Mouse (Mus musculus): ENCODE results near the gene P2rx7. TPM values are rescaled to one million over a fixed set of nuclear protein-coding genes. Genes with fewer than 3 reads are reported as not detected.
"Not testable (repeated sequence)": the region's sequence is repeated elsewhere in the genome, so short reads cannot be mapped to it uniquely, and the experiment has no call there.

P2rx7 gene
- polyA plus RNA-seq, 1 experiment = 18.6 TPM

- no peak for DNase-seq (ENCODE audit: low read depth, low spot score)
- 27% methylated on average over 15 of the region's 15 CpGs for WGBS
Measured at GRCm38 (mm10) chr5:122644111-122644607, 448 bp downstream of the P2rx7 start.

DNA sequence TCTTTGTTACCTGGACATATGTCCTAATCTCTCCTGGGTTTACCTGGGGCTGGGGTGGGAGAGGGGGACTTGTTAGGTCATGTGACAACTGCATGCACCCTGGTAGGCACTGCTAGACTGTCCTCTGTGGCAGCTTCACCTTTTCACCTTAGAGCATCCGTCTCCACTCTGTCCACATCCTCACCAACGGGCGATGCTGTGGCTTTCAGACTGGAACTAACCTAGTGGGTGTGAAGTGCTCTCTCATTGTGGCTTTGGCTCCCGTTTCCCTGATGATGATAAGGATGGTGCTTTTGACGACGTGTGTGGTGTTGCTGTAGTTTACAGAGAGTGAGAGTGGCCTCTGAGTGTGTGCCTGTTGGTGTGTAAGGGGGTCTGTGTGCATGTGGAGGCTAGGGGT lies 1.6 kb downstream of the P2rx7 start:
- no peak for DNase-seq (ENCODE audit: low read depth, low spot score)
- WGBS = 74% methylated on average over 6 of the region's 6 CpGs

DNA sequence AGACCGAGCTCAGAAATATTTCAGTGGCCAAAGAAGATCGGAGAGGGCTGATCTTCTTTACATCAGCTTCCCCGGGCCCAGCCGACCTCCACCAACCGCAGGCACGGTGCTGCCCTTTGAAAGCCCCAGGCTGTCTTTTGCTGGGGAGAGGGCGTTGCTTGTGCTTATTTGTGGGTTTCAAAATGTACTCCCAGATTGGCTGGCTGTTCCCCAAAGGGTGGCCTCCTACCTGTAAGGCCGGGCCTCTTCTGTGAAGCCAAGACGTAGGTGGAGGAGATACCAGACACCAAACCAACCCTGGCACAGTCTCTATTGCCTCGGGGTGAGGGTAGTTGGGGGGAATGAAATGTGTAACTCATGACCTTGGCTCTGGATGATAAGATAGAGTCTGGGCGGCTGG lies 2.3 kb downstream of the P2rx7 start:
- 88% methylated on average over 11 of the region's 11 CpGs for WGBS
- no peak for DNase-seq (ENCODE audit: low read depth, low spot score)

DNA sequence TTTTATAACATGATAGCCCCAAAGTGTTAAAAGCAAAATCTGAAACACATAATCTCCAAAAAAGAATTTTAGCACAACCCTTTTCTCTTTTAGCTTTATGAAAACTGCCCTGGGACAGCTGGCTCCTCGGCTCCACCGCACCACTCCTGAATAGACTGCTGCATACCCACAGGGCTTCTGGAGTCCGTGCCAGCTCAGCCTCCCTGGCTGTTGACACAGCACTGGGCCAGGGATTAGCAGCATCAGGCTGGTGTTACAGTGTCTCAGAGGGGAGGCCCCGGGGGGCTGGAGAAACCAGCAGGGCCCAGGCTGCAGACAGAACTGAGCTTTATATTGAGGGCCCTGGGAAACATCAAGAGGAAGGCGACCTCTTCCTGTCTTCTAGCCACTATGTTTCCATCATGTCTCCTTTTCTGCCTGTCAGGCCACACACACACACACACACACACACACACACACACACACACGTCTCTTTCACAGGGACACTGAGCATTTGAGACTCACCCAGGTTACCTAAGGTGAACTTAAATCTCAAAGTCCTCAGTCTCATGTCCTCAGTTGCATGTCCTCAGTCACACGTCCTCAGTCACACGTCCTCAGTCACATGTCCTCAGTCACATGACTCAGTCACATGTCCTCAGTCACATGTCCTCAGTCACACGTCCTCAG lies 3.7 kb downstream of the P2rx7 start:
- no peak for DNase-seq (ENCODE audit: low read depth, low spot score)
- WGBS = 69% methylated on average over 9 of the region's 9 CpGs

GRCm38 (mm10) chr5:122647952-122648374 lies 4.3 kb downstream of the P2rx7 start:
- DNase-seq (ENCODE audit: low read depth, low spot score) = not testable (repeated sequence)
- WGBS = 94% methylated on average over 14 of the region's 14 CpGs

GRCm38 (mm10) chr5:122649264-122649663 lies 5.6 kb downstream of the P2rx7 start:
- 82% methylated on average over 8 of the region's 8 CpGs for WGBS
- DNase-seq (ENCODE audit: low read depth, low spot score) = no peak

DNA sequence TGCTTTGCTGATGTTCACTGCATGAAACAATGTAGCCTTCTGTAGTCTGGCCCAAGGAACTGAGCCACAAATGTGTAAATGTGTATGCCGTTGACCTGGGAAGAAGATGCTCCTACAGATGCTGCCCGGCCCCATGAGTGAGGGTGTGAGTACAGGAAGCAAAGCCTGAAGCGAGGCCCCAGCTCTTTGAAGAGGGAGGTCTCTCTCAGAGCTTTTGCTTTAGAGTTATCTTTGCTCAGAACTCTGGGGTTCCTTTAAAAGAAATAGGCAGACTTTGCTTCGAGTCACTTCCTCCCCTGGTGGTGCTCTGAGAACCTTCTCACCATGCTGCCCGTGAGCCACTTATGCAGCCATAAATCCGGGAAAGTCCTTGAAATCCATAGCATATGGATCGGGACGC lies 6.4 kb downstream of the P2rx7 start:
- WGBS = 81% methylated on average over 8 of the region's 8 CpGs
- no peak for DNase-seq (ENCODE audit: low read depth, low spot score)

- DNase-seq (ENCODE audit: low read depth, low spot score) = no peak
Measured at GRCm38 (mm10) chr5:122652506-122652905, 8.8 kb downstream of the P2rx7 start.

GRCm38 (mm10) chr5:122653112-122653445 lies 9.4 kb downstream of the P2rx7 start:
- DNase-seq (ENCODE audit: low read depth, low spot score) = no peak
- WGBS = 69% methylated on average over 10 of the region's 10 CpGs

More at GRCm38 (mm10) chr5:122652506-122652905, 8.8 kb downstream of the P2rx7 start:
- WGBS = 71% methylated on average over 7 of the region's 7 CpGs

- DNase-seq (ENCODE audit: low read depth, low spot score) = no peak
- 67% methylated on average over 15 of the region's 15 CpGs for WGBS
Measured at GRCm38 (mm10) chr5:122653446-122654267, 9.9 kb downstream of the P2rx7 start.

GRCm38 (mm10) chr5:122654268-122654573 lies 10.5 kb downstream of the P2rx7 start:
- 61% methylated on average over 5 of the region's 5 CpGs for WGBS

DNA sequence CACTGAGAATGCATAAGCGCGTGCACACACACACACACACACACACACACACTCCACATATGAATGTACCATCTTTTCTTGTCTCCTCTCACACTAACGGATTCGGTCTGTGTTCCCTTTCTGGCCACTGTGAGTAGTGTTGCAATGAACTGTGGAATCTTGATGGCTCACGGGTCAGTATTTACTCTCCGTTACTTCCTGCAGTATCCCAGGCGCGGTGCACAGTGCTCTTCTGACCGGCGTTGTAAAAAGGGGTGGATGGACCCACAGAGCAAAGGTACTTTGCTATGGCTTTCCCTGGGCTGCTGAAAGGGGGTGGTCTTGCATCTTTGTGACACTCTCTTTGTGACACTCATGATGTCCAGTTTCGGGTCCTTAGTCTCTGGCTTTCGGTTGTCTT lies 13.1 kb downstream of the P2rx7 start:
- WGBS = 51% methylated on average over 12 of the region's 12 CpGs
- no peak for DNase-seq (ENCODE audit: low read depth, low spot score)

More at GRCm38 (mm10) chr5:122654268-122654573, 10.5 kb downstream of the P2rx7 start:
- no peak for DNase-seq (ENCODE audit: low read depth, low spot score)

DNA sequence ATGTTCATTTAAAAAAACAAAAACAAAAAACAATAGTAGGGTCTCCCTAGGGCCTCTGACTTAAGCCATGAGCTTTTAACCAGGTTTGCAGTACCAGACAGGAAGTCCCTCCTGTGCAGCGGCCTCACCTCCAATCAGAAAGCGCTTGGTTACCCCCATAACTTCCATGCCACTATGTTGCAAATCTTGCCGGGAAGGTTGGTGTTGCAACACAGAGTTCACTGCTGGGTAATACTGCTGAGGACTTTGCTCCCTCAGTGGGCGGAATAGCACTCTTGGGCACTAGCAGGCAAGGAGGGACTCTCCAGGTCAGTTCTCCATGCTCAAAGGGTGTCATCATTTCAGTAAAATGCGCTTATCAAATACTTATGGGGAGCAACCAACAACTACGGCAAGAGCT lies 18.8 kb downstream of the P2rx7 start:
- no peak for DNase-seq (ENCODE audit: low read depth, low spot score)
- WGBS = 68% methylated on average over 6 of the region's 6 CpGs

DNA sequence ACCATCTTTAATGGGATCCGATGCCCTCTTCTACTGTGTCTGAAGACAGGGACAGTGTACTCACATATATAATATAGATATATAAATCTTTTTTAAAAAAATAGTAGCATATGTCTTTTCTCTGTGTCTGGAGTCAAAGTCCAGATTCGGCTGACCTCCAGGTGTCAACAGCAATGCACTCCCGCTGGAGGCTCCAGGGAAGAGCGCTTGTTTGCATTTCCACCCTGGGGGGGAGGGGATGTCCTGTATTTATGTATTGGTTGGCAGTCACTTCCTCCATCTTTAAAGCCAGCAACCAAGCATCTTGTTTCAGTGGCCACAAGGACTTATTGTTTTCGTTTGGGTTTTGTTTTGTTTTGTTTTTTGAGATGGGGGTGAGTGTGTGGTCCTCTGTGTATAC lies 21.3 kb downstream of the P2rx7 start:
- whole genome bisulfite sequencing = 43% methylated on average over 5 of the region's 5 CpGs
- no peak for DNase-seq (ENCODE audit: low read depth, low spot score)

DNA sequence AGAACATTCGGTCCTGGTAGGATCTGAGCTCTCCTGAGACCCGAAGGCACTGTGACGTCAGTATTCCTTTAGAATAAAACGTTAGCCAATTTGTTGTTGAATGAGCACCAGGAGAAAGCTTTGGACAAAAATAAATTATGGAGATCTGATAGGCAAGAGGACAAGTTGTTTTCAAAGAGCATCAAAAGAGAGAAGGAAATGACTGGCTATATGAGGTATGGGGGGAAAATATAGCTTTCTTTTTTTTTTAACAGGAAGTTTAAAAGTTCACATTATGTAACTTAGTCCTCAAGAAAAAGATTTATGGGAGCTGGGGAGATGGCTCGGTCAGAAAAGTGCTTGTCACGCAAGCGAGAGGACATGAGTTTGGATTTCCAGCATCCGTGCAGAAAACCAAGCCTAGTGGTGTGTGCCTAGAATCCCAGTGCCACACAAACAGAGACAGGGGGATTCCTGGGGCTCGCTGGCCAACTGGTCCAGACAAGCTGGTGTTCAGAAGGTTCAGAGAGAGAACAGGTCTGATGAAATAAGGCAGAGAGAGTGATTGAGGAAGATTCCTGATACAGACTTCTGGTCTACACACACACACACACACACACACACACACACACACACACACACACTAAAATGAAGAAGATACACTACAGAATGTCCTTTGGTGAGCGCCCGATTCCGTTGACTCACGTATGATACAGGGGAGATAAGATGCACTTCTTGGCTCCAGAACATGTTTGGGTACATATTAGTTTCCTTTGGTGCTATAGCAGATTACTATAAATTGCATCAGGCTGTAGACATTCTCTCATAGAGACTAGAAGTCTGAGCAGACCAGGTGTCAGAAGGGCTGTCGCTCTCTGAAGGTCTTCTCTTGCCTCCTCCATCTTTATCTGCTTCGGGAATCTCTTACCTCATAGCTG lies 25.5 kb downstream of the P2rx7 start:
- 71% methylated on average over 15 of the region's 15 CpGs for WGBS
- no peak for DNase-seq (ENCODE audit: low read depth, low spot score)

DNA sequence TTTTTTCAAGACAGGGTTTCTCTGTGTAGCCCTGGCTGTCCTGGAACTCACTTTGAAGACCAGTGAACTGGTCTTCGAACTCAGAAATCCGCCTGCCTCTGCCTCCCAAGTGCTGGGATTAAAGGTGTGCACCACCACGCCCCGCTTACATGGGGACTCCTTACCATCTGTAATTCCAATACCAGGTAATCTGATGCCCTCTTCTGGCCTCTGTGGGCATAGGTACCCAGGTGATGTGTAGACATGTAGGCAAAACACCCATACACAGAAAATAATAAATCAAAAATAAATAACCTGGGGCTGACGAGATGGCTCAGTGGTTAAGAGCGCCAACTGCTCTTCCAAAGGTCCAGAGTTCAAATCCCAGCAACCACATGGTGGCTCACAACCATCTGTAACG lies 27.9 kb downstream of the P2rx7 start:
- 79% methylated on average over 7 of the region's 7 CpGs for WGBS
- DNase-seq (ENCODE audit: low read depth, low spot score) = not testable (repeated sequence)

- 90% methylated on average over 5 of the region's 5 CpGs for WGBS
- DNase-seq (ENCODE audit: low read depth, low spot score) = no peak
Measured at GRCm38 (mm10) chr5:122672298-122672697, 28.6 kb downstream of the P2rx7 start.

DNA sequence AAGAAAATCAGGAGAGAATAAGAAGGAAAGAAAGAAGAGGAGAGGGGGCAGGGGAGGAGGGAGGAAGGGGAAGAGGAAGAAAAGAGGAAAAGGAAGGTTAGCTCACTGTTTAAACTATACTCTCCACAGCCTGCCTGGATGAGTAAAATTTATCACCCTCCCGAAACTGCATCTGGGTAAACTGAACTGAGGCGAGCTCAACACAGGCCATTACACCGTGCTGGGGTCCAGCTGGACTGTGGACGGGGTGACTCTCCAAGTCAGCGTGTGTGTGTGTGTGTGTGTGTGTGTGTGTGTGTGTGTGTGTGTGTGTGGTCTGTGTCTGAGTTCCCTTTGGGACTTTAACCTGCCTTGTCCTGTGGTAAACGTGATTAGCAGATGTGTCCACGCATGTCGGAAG lies 32.3 kb downstream of the P2rx7 start:
- no peak for DNase-seq (ENCODE audit: low read depth, low spot score)
- WGBS = 75% methylated on average over 8 of the region's 8 CpGs

DNA sequence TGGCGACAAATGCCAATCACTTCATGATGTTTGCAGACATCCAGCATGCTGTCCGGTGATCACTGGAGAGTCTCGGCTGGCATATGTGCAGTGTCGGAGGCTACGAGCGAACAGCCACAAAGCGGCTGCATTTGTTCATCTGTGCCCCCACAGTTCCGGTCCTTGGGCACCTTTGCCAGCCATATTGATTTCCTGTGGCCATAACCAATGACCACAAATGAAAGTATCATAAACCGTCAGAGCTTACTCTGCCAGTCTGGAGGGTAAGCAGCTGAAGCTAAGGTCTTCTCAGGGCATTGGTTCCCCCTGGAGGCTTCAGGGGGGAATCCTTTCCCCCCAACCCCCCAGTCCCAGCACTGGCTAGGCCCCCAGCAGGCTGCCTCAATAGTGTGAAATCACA lies 34.3 kb downstream of the P2rx7 start:
- no peak for DNase-seq (ENCODE audit: low read depth, low spot score)
- 91% methylated on average over 9 of the region's 9 CpGs for WGBS

- DNase-seq (ENCODE audit: low read depth, low spot score) = no peak
- 90% methylated on average over 8 of the region's 8 CpGs for WGBS
Measured at GRCm38 (mm10) chr5:122679881-122680280, 36.2 kb downstream of the P2rx7 start.
